Comparison of ENCODE assay signal across 8 mouse cellular contexts in the genomic region with DNA sequence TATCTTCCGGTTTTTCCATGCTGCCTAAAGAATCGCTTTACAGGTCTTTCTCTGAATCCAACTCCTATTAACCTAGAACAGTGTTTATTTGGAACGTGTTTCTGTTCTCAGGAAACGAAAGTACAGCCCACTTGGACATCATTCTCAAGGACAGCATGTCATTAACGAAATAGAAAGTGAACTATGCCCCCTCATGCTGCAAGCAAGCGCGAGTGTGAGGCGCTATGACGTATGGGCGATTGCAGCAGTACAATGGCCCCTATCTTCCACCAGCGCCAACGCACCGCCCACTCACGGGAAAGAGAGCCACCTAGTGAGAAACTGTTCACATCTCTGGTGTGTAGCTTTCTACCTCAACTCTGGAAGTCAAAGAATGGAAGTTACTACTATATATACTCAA. TPM values are rescaled to one million over a fixed set of nuclear protein-coding genes. Genes with fewer than 3 reads are reported as not detected.
DNase-seq lines count a peak whose midpoint lies in the region; ATAC-seq lines count a peak whose summit lies in the region.

No protein-coding gene starts in this region.

- H3K9me3 ChIP-seq in embryonic facial prominence, embryonic 12.5 days: no peaks in the 10 kb centered on the region
- H3K9me3 ChIP-seq in limb, embryonic 10.5 days (replicated peaks): no peaks in the 10 kb centered on the region
- H3K9me3 ChIP-seq in midbrain, embryonic 12.5 days: no peaks in the 10 kb centered on the region

- WGBS in embryonic facial prominence, embryonic 12.5 days: under 1% methylated on average over 14 of the region's 14 CpGs
- 3% methylated on average over 14 of the region's 14 CpGs for WGBS in limb, embryonic 10.5 days
- under 1% methylated on average over 14 of the region's 14 CpGs for WGBS in midbrain, embryonic 12.5 days

- H3K4me1 ChIP-seq in embryonic facial prominence, embryonic 12.5 days: peaks cover 14% of the 10 kb centered on the region
- H3K4me1 ChIP-seq in limb, embryonic 10.5 days: peaks cover 24% of the 10 kb centered on the region
- H3K4me1 ChIP-seq in midbrain, embryonic 12.5 days: peaks cover 14% of the 10 kb centered on the region

- no peak overlapping the region for H3K27ac ChIP-seq in embryonic facial prominence, embryonic 12.5 days
- no peak overlapping the region for H3K27ac ChIP-seq in limb, embryonic 10.5 days
- H3K27ac ChIP-seq in midbrain, embryonic 12.5 days (replicated peaks): peak overlapping the region; percentile 63

- ATAC-seq in embryonic facial prominence, embryonic 12.5 days (ENCODE audit: insufficient number of reproducible peaks, insufficient read depth, low FRiP score, low TSS enrichment): no peak
- 0 out of 2 replicates have a peak, but pooled peaks have one; percentile 10 for ATAC-seq in midbrain, embryonic 12.5 days (ENCODE audit: low FRiP score, low read depth)

- H3K27me3 ChIP-seq in embryonic facial prominence, embryonic 12.5 days: no peaks in the 10 kb centered on the region
- no peaks in the 10 kb centered on the region for H3K27me3 ChIP-seq in limb, embryonic 10.5 days (ENCODE audit: low read depth, poor library complexity, severe bottlenecking)
- H3K27me3 ChIP-seq in midbrain, embryonic 12.5 days: no peaks in the 10 kb centered on the region

- H3K9ac ChIP-seq in embryonic facial prominence, embryonic 12.5 days: no peak overlapping the region
- H3K9ac ChIP-seq in midbrain, embryonic 12.5 days (replicated peaks): peak overlapping the region; percentile 17; the same call in 1 of the 2 replicates

- DNase-seq in 3134 (ENCODE audit: extremely low read depth, insufficient read length, low spot score): peak; percentile 65
- DNase-seq in adrenal gland, postnatal 36 days: peak; percentile 86 to 87
- DNase-seq in heart, adult 18-20 months: peak; percentile 88 to 89
- DNase-seq in kidney, adult 18-20 months: peak; percentile 85
- peak; percentile 78 for DNase-seq in limb, embryonic 10.5 days (ENCODE audit: low spot score)
- DNase-seq in skeletal muscle tissue, adult 2 months (ENCODE audit: low read depth, low spot score): peak; percentile 72

- no peaks in the 10 kb centered on the region for H3K36me3 ChIP-seq in embryonic facial prominence, embryonic 12.5 days
- peaks cover 3% of the 10 kb centered on the region; the same call in 1 of the 2 replicates for H3K36me3 ChIP-seq in limb, embryonic 10.5 days
- no peaks in the 10 kb centered on the region for H3K36me3 ChIP-seq in midbrain, embryonic 12.5 days

- H3K4me2 ChIP-seq in embryonic facial prominence, embryonic 12.5 days (replicated peaks): peak overlapping the region; percentile 97
- H3K4me2 ChIP-seq in midbrain, embryonic 12.5 days (replicated peaks): peak overlapping the region; percentile 87

- H3K4me3 ChIP-seq in embryonic facial prominence, embryonic 12.5 days: peak overlapping the region; percentile 32
- peak overlapping the region; percentile 96 for H3K4me3 ChIP-seq in limb, embryonic 10.5 days
- peak overlapping the region; percentile 38 for H3K4me3 ChIP-seq in midbrain, embryonic 12.5 days

RNA-seq across cellular contexts. Expression of a gene that starts 2.0 kb away (rescaled TPM):
- 10 to 100 TPM; 55.2 to 69.1 TPM for total RNA-seq in adrenal gland, postnatal 36 days (2021)
- 32.2 and 33.2 TPM in 2 replicates for polyA plus RNA-seq in embryonic facial prominence, embryonic 12.5 days (2016; fragmentation: Nextera tagmentation; extraction: Ambion mirVana)
- total RNA-seq in heart, adult 18-20 months (2021): 10 to 100 TPM; 42.2 to 43.1 TPM
- polyA plus RNA-seq in limb, embryonic 10.5 days (2016; fragmentation: Nextera tagmentation; extraction: Ambion mirVana): 37.0 and 38.8 TPM in 2 replicates
- 38.0 and 42.5 TPM in 2 replicates for polyA plus RNA-seq in midbrain, embryonic 12.5 days (2016; fragmentation: Nextera tagmentation; extraction: Ambion mirVana)

RNA-seq across cellular contexts. Expression of a gene that starts 50.3 kb away (rescaled TPM):
- total RNA-seq in adrenal gland, postnatal 36 days (2021): 1 to 10 TPM in 1 of 2 experiments, under 1 TPM in 1; 0.93 to 1.2 TPM
- polyA plus RNA-seq in embryonic facial prominence, embryonic 12.5 days (2016; fragmentation: Nextera tagmentation; extraction: Ambion mirVana): 4.3 and 5.4 TPM in 2 replicates
- total RNA-seq in heart, adult 18-20 months (2021): under 1 TPM; 0.27 to 0.51 TPM
- polyA plus RNA-seq in limb, embryonic 10.5 days (2016; fragmentation: Nextera tagmentation; extraction: Ambion mirVana): 0.75 and 1.6 TPM in 2 replicates
- polyA plus RNA-seq in midbrain, embryonic 12.5 days (2016; fragmentation: Nextera tagmentation; extraction: Ambion mirVana): 26.9 and 28.3 TPM in 2 replicates

Comparison
In these comparisons a context has a peak if more than half of its experiments do, and no peak if none do; other contexts are left out.
1. H3K4me3 ChIP-seq: peak in every context shown above with its lines; median percentile 96 in limb, embryonic 10.5 days; 38 in midbrain, embryonic 12.5 days; 32 in embryonic facial prominence, embryonic 12.5 days.